Mouse (Mus musculus) lung, postnatal 36 days (tissue): ENCODE results near the gene Stk25.

Experiments
- DNase-seq: peaks from one replicate; pipeline ENCODE4 v3.0.0; 2022; ENCODE audit warnings: mixed read lengths

Gene Stk25

DNA sequence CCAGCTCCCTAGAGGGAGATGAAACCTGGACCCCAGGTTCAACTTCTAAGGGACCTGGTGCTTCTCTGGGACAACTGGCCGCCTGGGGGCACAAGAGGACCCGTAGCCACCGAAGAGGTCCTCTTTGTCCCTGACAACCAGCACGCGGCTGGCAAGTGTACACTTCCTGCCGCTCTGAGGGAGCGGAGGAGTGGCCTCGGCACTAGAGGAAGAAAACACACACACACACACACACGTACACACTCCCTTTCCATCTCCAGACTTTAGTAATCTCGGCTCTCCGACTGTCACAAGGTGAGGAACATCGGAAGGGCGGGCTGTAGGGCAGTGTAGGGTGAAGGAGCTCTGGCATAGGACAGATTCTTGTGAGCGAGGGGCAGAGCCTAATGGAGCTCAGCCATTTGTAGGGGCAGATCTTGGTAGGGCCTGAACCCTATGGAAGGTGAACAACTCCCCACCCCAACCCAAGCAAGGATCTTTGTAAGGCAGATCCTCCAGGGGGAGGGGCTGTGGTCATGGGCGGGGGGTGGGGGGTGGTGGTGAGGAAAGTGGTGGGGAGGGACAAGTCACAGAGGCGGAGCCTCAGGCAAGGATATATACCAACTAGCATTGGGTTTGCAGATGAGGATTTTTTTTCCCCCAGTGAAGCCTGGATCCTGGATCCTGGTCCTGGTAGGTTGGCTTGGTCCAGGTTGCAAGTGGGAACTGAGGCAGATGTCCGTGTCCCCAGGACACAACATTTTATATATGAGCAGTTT, 10.5 kb upstream of the Stk25 start:
- DNase-seq, result peak; percentile 93

DNA sequence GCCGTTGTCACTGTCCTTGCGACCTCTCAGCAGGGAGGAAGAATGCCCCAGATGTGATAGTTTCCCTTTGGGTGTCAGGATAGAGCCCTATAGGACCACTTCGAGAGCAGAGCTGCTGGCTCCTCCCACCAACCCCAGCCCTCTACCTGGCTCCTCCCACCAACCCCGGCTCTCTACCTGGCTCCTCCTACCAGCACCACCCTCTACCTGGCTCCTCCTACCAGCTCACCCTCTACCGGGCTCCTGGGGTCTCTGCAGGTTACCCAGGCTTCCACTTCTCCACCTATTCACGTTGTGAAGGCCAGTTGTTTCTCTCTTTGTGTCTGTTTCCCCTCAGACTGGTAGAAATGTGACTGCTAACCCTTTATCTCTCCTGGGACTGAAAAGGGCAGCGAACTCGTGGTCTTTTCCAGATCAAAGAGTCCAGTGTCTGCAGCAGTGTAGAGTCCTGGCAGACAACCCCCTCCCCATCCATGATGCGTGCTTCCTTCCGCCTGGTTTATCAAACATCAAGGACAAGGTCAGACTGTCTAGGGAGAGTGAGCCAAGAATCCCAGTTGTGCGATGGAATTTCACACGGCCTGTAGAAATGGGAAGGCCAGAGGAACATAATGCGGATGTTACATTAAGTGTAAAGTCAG, 9.4 kb upstream of the Stk25 start:
- DNase-seq, result peak; percentile 52

DNA sequence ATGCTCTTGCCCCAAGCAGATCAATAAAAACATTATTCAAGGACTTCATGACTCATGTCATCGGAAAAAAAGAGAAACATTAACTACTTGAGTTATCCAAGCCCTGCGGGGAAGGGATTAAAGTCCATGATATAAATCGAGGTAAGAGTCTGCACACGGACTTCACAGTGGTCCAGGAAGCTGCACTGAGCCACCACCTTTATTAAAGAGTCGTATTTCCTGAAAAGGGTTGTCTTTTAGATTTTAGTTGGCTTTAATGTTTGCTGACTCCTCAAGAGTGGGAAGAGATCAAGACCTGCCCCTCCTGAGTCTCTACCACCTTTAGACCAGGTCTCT, 1.5 kb downstream of the Stk25 start:
- no peak for DNase-seq

DNA sequence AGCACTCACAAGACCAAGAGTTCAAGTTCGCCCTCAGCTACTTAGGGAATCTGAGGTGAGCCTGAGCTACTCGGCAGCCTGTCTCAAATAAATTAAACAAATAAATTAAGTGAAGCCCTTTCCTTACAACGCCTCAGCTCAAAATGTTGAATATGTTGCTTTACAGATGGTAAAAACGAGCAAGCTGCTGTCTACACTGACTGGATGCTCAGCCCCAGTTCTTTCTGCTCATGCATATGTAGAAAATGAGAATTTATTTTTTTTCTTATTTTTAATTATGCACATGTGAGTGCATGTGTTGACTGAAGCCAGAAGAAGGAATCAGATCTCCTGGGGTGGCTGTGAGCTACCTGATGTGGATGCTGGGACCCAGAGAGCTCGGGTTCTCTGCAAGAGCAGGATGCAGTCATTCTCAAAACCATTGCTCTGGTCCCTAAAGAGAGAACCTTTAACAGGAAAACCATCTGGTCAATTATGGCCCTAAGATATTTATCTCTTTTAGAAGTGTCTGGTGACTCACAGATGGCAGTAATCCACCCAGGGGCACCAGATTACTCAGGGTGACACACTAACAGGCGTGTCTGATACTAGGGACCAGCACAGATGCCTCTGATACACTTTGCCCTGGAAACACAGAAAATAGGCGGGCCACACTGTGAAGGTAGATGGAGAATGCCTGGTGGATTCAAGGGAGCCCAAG, 2.0 kb downstream of the Stk25 start:
- no peak for DNase-seq

DNA sequence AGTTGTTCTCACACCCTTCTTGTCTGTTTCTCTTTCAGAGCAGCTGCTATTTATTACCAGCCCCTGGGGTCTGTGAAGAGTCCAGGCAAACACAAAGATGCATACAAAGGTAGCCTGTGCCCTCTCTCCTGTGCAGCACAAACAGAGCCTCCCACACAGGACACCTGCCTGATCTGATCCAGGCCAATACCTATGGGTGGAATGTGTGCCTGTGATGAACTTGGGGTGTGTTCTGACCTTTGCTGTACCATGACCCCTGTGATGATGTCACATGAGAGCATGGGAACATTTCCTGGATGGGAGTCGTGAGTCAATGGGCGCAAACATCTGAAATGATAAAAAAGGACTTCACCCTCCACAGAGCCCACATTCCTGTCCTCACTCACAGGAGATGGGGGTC, 3.7 kb downstream of the Stk25 start:
- DNase-seq, result no peak

DNA sequence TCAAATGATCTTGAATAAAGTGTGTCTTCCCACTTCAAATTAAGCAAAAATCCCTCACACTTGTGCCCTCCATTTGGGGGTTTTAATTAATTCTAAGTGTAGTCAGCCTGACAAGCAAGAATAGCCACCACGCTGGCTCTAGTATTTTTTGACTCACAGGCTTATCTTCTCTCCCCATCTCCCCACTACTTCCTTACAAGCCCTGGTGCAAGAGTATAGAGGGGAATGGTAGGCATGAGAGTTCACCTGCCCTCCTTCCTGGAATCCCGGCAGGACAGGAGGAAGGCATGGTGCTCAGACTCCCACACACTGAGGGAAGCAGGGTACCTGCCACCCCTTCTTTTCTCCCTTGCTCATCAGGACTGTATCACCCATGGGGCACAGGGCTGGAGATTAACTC, 4.2 kb downstream of the Stk25 start:
- no peak for DNase-seq

DNA sequence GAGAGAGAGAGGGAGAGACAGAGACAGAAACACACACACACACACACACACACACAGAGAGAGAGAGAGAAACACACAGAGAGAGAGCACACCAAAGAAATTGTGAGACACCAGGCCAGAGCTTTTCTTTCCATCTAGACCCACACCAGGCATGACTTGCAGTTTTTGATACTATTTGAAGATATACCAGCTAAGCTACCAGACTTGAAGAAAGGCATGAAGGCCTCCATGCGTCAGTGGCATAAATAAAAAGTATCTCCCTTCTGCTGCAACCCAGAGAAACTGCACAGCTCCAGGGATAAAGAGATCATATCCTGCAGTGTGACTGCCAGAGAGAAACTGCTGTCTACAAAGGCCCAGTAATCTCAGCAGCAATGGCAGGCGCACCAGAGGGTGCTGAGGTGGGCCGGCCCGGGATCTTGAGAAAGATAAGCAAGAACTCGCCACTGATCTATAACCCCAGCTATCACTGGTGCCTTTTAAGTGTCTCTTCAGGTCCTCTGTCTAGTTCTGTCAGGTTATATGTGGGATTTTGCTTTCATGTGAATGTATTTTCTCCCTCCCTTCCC, 8.8 kb downstream of the Stk25 start:
- DNase-seq, result no peak

DNA sequence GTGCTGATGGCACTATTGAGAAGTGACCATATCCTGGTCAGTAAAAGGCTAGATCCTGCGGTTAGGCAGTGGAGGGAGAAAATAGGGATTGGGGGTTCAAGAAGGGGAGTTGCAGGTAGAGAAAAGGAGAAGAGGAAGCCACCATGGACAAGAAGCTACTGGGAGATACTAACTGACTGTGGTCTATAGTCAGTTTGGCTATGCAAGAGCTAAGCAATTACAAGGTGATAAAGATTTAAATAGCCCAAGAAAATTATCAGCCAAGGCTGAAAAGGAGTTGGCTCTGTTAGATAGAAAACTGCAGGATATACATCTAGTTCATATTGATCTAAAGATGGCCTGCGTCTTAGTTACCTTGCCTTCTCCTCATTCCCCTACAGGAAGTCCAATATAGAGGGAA, 15.8 kb downstream of the Stk25 start:
- DNase-seq, result no peak

DNA sequence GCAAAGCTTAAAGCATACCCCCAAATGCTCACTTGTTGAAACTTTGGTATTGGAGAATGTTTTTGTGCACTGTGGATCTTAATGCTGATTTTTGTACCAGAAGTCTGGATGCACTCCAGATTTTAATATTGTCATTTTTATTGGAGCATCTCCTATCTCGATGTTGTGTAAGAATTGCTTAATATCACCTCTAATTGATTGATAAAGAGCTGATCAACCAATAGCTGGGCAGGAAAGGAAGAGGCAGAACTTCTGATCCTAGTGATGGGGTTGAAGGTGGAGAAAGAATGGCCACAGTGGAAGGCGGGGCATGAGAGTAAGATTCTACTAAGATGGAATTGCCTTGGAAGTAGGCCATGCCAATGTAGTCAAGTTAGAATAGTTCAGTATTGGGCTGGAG, 16.5 kb downstream of the Stk25 start:
- no peak for DNase-seq

DNA sequence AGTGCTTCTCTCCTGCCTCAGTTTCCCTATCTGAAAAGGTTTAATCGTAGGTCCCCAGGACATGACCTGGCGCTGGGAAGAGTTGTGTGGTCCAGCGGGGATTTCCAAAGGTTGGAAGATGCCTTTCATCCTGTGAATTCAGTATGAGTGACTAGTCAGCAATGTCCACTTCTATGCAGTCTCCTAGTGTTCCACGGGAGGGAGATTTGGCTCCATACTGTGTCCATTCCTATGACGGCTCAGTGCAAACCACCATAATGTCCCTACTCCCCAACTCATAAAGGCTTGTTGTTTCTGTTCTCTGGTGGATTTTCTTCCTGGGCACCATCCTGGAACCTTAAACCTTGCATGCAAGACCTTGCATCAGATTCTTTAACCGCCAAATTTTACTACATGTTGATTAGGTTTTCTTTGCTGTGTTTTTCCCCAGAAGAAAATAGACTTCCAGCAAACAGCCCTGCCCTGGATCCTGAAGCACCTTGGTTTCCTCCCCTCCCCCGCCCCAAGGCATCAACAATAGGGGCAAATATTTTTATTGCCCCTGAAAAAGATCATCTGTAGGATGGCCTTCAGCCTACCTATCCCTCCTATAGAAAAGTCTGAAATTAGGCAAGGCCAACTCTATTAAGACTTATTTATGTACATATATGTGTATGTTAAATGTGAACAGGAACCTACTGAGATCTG, 22.1 kb downstream of the Stk25 start:
- DNase-seq, result no peak

DNA sequence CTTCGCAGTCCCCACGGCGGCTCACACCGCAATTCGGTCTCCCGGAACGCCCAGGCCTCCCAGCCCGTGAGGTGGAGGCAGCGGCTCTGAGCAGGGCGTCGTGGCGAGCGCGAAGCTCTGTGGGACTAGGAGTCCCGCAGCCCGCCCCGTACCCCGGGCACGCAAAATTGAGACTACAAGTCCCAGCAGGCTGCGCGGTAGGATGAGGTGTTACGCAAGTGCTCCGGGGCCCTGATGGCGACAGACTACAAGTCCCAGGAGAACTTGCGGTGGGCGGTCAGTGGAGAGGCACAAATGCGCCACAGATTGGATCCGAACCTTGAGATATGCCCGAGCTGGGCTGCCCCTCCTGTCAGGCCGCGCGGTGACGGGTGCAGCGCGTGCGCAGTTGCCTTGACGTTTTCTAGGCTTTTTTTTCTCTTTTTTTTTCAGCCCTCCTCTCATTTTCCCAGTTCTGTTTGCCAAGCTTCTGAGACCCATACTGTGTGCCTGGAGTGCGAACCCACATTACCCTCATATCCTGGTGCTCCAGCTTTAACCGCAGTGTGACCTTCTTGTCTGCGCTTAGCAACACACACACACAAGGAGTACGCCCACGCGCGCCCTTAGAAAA, 22.8 kb downstream of the Stk25 start:
- peak; percentile 100 for DNase-seq

DNA sequence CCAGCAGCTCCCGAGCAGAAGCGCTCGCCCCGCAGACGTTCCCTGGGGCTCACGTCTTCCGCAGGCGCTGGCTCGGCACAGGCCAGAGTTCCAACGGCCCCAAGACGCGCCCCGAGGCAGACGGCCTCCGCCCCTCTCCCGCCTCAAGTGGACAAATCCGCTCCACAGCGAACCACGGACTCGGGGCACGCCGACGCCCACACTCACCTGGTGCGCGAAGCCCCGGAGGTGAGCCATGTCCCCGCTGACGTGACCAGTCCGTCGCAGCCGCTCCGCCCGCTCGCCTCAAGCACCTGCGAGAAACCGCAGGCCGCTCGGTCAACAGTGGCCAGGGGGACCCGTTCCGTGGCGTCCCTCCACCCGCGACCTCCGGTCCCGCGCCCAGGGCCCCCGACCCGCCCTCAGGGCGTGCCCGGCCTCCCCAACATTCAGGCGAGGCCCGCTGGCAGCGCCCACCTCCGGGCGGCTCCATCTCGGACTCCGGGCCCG, 23.3 kb downstream of the Stk25 start:
- DNase-seq, result peak; percentile 72

DNA sequence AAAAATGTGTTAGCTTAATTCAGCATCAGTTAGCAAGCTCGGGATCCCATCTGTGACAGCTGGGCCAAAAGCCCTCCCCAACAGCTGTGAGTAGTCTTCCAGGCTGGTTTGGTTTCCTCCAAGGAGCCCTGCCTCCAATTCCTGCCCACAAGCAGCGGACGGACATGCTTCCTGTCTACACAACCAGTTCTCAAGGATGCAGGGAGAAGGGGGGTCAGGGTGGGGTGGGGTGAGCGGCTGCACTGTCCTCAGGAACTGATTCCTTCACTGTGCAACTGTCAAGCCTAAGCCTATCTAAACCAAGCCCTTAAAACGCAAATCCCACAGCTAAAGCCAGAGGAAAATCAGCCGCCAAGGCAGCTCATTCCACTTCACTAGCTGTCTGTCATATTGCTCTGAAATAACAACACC, 24.0 kb downstream of the Stk25 start:
- peak; percentile 77 for DNase-seq

DNA sequence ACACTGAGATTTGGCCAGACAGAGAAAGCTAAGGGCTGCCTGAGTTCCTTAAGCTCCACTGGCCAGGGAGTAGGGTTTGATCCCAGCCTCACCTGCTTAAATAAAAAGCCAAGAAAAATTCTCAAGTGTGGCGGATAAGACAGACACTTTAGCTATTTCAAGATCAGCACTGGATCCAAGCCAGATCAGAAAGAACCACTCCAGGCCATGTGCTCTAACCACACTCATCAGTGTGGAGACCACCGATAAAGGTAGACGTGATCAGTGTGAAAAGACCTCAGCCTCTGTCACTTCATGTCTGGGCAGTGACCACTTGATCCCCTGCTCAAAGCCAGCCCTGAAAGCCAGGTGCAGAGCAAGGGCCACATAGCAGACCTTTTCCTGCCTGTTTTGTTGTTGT, 25.7 kb downstream of the Stk25 start:
- no peak for DNase-seq

DNA sequence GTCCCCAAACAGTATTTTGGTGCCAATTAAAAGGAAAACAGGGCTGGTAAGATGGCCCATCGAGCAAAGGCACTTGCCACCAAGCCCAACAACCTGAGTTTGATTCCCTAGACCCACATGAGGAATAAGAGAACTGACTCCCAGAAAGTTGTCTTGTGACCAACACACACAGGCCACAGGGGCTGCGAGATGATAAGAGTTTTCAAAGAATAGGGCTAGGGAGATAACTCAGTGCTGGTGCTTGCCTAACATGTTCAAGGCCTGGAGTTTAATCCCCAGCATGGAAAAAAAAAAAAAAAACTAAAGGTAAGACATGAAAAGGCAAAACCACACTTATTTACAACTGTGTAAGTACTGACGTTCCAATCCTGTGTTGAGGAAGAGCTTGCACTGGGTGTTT, 27.7 kb downstream of the Stk25 start:
- DNase-seq, result no peak

DNA sequence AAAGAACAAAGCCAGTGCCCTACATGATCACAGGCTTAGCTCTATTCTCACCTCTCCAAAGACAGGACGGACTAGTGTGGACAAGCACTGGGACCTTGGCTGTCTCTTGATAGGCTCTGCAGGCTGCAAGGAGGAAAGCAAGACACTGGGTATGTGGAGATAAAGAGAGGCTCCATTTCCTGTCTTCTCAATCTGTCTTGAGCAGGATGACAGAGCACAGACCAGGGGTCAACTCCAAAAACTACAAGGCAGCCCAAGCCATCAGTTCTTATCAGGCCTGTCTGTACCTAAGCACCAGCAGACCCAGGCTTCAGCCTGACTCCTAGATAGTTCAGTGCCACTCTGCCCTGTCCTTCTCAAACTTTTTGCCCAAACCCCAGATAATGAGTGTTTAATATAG, 34.0 kb downstream of the Stk25 start:
- no peak for DNase-seq

DNA sequence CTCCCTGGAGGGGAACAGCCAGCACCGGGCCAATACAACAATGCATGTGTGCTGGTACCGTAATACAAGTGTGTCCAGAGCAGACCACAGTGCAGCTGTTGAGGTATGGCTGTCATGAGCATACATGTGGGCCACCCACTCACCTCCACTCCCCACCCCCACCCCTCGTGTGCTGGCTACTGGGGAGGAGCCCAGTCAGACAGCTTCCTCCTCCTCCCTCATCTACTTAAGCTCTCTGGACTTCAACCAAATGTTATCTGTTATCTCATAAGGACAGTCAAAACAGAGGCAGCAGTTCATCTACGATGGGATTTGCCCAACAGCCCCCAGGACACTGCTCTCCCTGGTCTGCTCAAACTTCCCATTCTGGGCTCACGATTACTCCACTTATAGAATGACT, 39.5 kb downstream of the Stk25 start:
- no peak for DNase-seq

DNA sequence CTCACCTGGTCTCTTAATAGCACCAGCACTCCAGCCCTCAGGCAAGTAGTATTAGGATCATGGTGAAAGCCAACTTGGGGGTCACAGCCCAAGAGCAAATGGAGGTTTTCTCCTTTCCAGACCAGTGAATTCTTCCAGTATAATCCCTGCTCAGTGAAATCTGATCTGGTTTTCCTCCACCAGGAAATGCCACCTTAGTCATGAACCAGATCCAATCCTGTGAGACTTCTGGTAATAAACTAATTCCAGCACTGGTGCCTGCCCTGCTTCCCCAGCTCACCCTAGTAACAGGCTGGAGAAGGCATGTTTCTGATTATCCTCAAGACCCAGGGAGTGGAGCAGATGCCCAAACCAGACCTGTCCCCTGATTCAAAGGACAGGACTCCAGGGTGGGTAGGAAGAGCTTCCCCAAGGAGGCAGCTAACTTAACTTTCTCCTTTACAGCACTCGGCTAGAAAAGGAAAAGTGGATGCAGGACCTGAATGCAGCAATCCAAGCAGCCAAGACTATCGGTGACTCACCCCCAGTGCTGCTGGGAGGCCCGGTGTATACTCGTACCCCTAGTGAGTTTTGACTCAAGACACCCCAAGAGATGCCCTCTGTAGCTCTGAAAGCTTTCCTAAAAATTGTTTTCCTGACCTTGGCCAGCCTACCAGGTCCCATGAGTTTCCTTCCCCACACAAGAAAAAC, 40.3 kb downstream of the Stk25 start:
- no peak for DNase-seq

DNA sequence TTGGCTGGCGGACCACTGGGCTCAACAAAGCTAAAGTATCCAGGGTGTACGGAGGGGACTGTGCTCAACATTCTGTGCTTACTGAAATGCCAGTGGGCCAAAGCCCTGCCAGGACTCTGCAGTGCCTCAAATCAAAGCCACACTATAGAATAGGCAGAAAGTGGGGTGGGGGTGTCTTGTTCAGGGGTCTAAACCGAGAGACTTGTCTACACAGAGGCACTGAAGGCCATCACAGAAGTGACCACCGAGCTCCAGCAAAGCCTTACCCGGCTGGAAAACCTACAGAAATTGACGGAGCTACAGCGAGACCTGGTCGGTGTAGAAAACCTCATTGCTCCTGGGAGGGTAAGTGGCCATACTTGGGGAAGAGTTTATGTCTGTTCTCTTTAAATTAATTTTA, 48.7 kb downstream of the Stk25 start:
- DNase-seq, result no peak

DNA sequence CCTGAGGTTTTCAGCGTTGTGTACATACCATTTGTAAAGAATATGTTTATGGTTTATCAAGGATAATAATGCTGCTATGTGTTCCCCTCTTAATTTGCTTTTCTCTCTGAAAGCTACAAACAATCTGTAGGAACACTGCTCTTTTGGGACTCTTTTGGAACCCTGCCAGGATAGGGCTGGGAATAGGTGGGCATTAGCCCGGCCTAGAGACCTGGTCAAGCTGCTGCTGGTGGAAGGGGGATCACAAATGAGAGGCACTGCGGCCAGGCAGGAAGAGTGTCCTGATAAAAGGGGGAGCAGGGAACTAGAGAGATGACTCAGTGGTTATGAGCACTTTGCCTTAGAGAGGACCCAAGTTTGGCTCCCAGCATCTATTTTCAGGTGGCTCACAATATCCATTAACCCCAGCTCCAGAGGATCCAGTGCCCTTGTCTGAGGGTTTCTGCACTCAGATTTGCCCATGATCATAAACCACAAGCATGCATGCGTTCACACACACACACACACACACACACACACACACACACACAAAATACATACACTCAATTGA, 49.7 kb downstream of the Stk25 start:
- DNase-seq, result no peak
